Mouse (Mus musculus) liver, embryonic 14.5 days (tissue): ENCODE results near the gene Tex44.

Experiments
- CTCF ChIP-seq: IDR thresholded peaks from 2 replicates; pipeline ENCODE4 v1.5.1; 2016; ENCODE audit warnings: antibody characterized with exemption, low read depth, control low read depth
- EP300 ChIP-seq: IDR thresholded peaks from 2 replicates; pipeline ENCODE4 v1.6.1; 2016; ENCODE audit warnings: antibody characterized with exemption, low read depth

- TF ChIP-seq CTCF (no peak), EP300 (no peak)
Measured at GRCm38 (mm10) chr1:86448272-86448671, 22.1 kb downstream of the Tex44 start.
